Mouse (Mus musculus): ENCODE measurements around the gene Cenpv.
A peak's percentile ranks its signal among the peaks of the same experiment; 100 is the strongest.
"Not testable (repeated sequence)": the region's sequence is repeated elsewhere in the genome, so short reads cannot be mapped to it uniquely, and the experiment has no call there.

Gene Cenpv

DNA sequence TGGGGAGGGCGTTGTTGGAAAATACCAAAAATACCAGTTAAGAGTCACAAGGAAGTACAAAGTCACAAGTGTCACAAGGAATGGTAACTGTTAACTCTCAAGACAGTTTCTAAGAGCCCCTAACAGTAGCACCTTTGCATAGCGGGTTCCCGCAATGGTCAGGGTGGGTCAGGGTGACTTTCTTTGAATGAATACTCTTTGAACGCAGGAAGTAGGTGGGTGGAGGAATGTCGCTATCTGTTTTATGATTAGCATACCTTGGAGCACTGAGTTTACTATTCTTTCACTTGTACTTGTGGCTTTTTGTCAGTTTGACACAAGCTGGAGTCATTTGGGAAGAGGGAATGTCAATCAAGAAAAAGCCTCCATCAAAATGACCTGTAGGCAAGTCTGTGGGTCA, 30.2 kb downstream of the Cenpv start:
- DNase-seq (ENCODE audit: low spot score in 2 of 2): not testable (repeated sequence)

DNA sequence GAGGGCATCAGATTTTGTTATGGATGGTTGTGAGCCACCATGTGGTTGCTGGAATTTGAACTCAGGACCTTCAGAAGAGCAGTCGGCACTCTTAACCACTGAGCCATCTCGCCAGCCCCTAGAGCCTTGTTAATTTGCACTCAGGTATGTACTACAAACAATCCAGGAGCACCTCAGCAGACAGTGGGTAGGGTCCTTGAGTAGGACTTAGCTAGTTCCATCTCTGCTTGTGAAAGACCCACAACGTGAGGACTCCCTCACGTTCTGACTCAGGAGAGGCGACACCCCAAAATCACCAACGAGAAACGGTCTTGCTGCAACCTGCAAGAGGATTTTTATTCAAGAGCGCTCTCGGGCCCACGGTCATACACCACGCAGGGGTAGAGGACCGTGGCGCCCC, 30.7 kb downstream of the Cenpv start:
- DNase-seq (ENCODE audit: low spot score in 2 of 2): not testable (repeated sequence)

DNA sequence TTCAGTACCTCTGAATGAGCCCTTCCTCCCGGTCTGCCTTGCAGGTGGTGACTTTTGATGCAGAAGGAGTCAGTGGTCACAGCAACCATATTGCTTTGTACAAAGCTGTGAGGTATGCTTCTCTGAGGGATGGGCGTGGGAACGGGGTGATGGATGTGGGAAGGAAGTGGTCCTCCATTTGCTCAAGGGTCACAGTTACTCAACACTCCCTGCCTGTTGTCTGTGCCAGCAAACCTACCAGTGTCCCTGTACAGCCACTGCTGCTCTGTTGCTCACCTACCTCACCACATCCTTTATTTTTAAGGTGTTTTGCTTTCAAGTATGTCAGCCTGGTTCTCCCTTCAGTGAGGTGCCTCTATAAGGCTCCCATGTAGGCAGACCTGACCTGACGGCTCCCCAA, 31.4 kb downstream of the Cenpv start:
- no peak for DNase-seq (ENCODE audit: low spot score in 2 of 2)

DNA sequence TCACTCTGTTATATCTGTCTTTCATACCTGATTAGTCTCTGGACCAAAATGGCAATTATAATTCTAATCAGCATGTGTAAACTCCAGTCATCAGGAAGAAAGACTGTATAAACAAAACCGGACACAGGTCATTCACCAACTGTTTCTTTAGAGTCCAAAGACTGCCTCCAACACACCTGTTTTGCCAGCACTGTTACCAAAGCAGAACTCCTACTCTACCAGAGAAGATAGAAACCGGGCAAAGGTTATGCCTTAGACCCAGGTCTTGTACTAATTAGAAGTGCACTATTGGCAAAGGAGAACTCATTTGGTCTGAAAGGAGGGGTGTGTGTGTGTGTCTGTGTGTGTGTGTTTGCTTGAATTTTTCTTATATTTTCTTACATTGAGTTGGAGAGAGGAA, 38.5 kb downstream of the Cenpv start:
- no peak for DNase-seq (ENCODE audit: low spot score in 2 of 2)

DNA sequence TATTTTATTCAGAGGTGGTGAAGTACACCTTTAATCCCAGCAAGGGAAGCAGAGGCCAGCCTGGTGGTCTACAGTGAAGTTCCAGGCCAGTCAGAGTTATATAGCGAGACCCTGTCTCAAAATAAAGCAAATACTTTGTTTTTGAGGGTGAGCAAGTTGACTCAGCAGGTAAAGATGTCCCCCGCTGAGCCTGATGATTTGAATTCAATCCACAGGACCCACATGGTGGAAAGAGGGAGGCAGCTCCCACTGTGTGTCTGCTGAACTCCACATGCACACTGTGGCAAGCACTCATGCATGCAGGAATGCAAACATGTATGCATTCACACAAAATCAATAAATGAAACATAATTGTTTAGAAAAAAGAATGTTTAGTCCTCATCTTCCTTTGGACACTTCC, 40.3 kb downstream of the Cenpv start:
- DNase-seq (ENCODE audit: low spot score in 2 of 2): no peak

DNA sequence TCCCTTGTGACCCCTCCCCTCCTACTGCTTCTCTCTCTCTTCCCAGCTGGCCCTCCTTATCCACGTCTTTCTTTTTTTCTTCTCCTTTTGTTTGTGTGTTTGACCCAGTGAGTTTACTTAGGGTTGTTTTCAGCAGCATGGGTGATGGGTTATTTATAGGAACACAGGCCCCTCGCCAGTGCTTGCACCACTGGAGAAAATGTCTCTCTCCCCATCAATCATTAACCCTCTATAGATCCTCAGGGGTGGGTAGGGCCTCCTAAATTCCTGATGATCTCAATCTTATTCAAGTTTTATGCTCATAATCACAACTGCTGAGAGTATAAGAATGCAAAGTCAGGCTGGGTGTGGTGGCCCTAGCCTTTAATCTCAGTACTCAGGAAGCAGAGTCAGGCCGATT, 41.9 kb downstream of the Cenpv start:
- DNase-seq (ENCODE audit: low spot score in 2 of 2): no peak

DNA sequence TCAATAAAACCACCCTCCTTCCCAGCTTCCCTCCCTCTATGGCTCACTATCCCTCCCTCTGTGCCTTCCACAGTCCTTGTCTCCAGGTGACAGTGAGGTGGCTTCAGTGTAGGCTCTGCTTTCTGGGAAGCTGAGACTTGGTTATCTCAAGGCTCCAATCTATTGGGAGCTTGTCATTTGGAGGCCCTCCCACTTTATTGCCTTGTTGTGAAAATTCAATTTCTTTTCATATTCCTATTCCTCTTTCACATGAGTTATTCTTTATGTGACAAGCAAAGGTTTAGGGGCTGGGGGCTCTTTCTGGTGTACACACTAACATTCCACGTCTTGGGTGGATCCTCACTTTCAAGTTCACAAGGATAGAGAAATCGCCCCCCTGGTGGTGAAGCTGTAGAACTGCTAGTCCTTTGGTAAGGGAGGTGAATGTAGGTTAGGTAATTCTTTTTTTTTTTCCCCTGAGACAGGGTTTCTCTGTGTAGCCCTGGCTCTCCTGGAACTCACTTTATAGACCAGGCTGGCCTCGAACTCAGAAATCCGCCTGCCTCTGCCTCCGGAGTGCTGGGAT, 42.8 kb downstream of the Cenpv start:
- DNase-seq (ENCODE audit: low spot score in 2 of 2): peak in 1 of 2 experiments; percentile 30

DNA sequence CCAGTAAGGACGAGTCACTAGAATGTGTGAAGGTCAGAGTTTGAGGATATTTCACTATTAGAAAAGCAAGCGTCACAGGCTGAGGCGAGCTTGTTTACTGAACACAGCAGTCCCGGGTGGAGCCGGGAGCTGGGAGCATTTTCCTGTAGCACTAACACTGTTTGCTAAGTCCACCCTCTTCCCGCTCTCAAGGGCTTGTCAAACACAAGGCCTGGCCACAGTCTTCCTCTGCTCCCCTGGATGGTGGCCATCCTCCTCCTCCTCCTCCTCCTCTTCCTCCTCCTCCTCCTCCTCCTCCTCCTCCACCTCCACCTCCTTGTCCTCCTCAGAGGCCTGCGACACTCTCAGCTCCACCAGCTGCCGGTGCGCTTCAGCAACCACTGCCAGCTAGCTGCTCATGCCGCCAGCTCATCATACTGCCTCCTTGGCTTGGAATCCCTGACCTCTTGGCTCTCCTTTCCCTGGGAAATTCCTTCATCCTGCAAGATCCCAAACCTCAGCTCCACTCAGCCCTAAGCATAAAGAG, 43.7 kb downstream of the Cenpv start:
- no peak for DNase-seq (ENCODE audit: low spot score in 2 of 2)

DNA sequence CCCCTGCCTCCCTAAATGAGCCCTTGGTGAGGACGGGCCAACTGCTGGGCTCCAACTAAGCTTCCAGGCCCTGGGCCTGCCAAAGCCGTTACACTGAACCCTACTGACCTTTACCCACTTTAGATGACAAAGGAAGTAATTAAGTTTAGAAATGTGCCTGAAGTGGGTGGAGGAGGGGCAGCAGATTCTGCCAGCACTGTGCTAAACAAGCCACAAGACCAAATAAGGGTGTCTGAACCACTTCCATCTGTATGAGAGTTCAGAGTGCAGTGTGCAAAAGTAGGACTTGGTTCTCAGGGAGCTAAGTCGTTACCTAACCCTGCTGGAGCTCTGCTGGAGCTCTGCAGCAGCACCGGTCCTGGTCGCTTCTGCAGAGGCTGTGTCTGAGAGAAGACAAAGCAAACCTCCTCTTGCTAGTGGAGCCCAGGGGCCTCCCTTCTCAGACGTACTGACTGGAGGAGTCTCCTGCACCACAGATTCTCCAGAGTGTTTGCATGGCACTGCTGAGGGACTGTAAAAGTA, 44.2 kb downstream of the Cenpv start:
- DNase-seq (ENCODE audit: low spot score in 2 of 2): peak in 1 of 2 experiments; percentile 9

DNA sequence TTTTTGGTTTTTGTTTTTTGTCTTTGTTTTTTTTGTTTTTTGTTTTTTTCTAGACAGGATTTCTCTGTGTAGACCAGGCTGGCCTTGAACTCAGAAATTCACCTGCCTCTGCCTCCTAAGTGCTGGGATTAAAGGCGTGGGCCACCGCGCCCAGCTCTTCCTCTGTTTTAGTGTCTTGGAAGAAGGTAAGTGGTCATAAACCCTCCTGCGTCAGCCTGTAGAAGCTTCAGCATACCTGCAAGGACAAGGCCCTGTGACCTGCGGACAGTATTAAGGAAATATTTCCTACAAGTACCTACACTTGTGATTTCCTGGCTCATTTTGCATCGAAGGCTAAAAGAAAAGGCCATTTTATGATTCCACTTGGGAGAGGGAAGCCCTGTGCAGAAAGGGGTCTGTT, 45.4 kb downstream of the Cenpv start:
- no peak for DNase-seq (ENCODE audit: low spot score in 2 of 2)

DNA sequence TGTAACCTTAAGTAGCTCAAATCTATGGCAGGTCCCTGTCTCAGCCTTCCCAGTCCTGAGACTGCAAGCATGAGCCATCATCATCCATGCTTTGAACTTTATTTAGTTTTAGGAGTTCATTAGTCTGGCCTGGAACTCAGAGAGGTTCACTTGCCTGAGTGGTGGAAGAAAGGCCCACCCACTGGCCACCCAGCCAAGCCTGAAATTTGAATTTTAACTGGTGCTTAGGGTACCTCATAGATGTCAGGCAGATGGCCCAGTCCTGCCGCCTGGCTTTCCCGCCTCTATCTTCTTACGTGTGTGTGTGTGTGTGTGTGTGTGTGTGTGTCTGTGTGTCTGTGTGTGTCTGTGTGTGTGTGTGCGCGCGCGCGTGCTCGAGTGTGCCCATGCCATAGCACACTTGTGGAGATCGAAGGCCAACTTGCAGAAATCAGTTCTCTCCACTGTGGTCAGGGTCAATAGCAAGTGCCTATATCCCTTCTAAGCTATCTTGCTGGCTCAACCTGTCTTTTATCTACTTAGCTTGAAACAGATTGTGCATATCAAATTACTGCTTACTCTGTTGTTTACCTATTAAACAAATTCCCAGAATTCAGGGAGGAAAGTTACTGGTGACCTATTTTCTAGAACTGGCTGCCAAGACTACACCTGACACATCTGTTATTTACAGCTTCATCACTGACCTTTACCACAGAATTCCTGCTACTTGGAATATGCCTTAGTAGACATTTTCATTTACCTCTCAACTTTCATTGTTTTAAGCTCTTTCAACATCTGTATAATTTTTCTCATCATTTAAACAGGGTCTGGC, 51.3 kb downstream of the Cenpv start:
- DNase-seq (ENCODE audit: low spot score in 2 of 2): no peak

DNA sequence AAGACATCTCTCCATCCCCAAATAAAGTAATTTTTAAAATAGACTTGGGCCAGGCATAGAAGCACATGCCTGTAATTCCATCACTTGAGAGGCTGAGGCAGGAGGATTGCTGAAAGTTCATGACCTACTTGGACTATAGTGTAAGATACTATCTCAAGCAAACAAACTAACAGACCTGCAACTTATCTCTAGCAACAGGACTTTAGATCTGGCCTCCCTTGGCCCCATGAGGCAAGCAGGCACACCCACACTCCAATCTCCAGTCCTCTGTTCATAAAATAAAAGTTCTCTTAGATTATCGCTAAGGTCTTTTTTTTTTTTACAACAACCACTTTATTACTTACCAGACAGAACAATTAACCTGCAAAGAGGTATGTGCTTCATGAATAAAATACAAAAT, 52.1 kb downstream of the Cenpv start:
- no peak for DNase-seq (ENCODE audit: low spot score in 2 of 2)

DNA sequence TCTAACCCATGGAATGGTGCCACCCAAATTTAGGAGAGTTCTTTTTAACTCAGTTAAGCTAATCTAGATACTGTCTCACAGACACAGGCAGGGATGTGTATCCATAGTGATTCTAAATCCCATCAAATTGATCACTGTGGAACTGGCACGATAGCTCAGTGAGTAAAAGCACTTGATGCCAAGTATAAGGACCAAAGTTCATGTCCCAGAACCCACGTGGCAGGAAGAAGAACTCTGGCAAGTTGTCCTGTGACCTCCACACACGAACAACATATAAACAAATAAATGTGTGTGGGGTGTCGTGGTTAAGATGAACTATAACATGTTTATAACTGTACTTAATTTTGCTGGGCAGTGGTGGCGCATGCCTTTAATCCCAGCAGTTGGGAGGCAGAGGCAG, 59.5 kb downstream of the Cenpv start:
- no peak for DNase-seq (ENCODE audit: low spot score in 2 of 2)

DNA sequence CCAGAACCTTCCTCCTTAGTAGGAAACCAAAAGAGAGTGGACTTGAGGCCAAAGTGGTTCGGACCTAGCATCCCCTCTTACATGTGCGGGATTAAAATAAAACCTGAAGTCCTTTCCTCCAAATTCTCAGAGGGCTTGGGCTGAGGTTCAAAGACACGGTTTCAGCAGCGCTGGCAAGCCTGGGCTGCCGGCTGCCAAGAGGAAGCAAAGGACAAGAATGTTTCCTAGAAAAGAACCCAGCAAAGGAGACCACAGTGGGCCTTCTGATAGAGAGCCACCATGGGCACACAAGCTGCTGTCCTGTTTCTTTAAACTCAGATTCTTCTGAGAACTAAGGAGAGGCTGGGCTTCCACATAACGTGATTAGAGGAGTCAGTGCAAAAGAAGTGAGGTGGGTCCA, 60.1 kb downstream of the Cenpv start:
- DNase-seq (ENCODE audit: low spot score in 2 of 2): no peak

DNA sequence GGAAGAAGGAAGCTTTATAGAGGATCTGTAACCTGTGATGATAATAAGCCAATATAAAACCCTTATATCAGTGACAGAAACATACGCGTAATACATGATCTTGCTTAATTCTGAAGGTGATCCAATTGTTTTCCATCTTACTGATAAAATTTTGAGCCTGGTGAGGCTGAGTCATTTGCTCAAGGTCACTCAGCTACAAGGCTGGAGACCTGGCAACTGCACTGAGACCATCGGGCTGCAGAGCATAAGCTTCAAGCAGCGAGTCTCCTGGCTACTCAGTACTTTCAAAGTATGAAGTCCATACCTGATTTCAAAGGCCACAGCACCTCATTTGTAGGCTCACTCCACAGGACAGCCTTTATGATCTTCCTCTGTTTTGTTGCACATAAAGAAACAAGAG, 62.9 kb downstream of the Cenpv start:
- DNase-seq (ENCODE audit: low spot score in 2 of 2): no peak

Measured in spleen, postnatal 14 days (tissue).